Mouse (Mus musculus) MEL (cell line): ENCODE data around the gene Tyms.

Experiments
- CTCF ChIP-seq, 3 experiments: IDR thresholded peaks in 2 of 3; conservative IDR thresholded peaks in 1 of 3; 2 replicates each; pipeline ENCODE4 v1.5.1; 2011 to 2012; ENCODE audit warnings: low read length in 3 of 3, low read depth in 2 of 3, mild to moderate bottlenecking in 2 of 3, improper control_type of control experiment in 1 of 3, inconsistent platforms in 1 of 3, mixed read lengths in 1 of 3, moderate library complexity in 1 of 3; ENCODE audit not compliant: control insufficient read depth in 1 of 3, insufficient read depth in 1 of 3, poor library complexity in 1 of 3, severe bottlenecking in 1 of 3
- EP300 ChIP-seq, 2 experiments: IDR thresholded peaks; 2 replicates each; pipeline ENCODE4 v1.6.1; 2011; ENCODE audit warnings: improper control_type of control experiment in 2 of 2, low read length in 2 of 2, low read depth in 1 of 2, mild to moderate bottlenecking in 1 of 2
- ETS1 ChIP-seq: IDR thresholded peaks from 2 replicates; pipeline ENCODE4 v1.6.1; 2012; ENCODE audit warnings: low read depth, mild to moderate bottlenecking, inconsistent platforms, low read length, improper control_type of control experiment, moderate library complexity
- GATA1 ChIP-seq: IDR thresholded peaks from 2 replicates; pipeline ENCODE4 v1.6.1; 2011; ENCODE audit warnings: low read depth, low read length, improper control_type of control experiment
- HCFC1 ChIP-seq: IDR thresholded peaks from 2 replicates; pipeline ENCODE4 v1.6.1; 2012; ENCODE audit warnings: low read depth, mild to moderate bottlenecking, inconsistent platforms, low read length, improper control_type of control experiment, moderate library complexity
- MAFK ChIP-seq: IDR thresholded peaks from 2 replicates; pipeline ENCODE4 v1.6.1; 2011; ENCODE audit warnings: low read depth, mild to moderate bottlenecking, low read length, improper control_type of control experiment, borderline replicate concordance
- MYC ChIP-seq: IDR thresholded peaks from 2 replicates; pipeline ENCODE4 v1.6.1; 2011; ENCODE audit warnings: low read depth, mild to moderate bottlenecking, low read length, improper control_type of control experiment, moderate library complexity
- POLR2A ChIP-seq, 2 experiments: IDR thresholded peaks; 2 replicates each; pipeline ENCODE4 v1.6.1; 2011 to 2012; ENCODE audit warnings: low read length in 2 of 2, mild to moderate bottlenecking in 2 of 2, control low read depth in 1 of 2, improper control_type of control experiment in 1 of 2, low read depth in 1 of 2, moderate library complexity in 1 of 2; ENCODE audit not compliant: control insufficient read depth in 1 of 2, insufficient read depth in 1 of 2, poor library complexity in 1 of 2
- RAD21 ChIP-seq: IDR thresholded peaks from 2 replicates; pipeline ENCODE4 v1.6.1; 2011; ENCODE audit warnings: mild to moderate bottlenecking, low read depth, low read length, improper control_type of control experiment
- TBP ChIP-seq: IDR thresholded peaks from 2 replicates; pipeline ENCODE4 v1.8.0; 2011; ENCODE audit warnings: low read depth, low read length, improper control_type of control experiment
- TCF12 ChIP-seq: IDR thresholded peaks from 2 replicates; pipeline ENCODE4 v1.6.1; 2014; ENCODE audit warnings: low read depth, mild to moderate bottlenecking, inconsistent platforms, low read length, improper control_type of control experiment, moderate library complexity
- USF1 ChIP-seq: IDR thresholded peaks from 2 replicates; pipeline ENCODE4 v1.6.1; 2014; ENCODE audit warnings: low read depth, mild to moderate bottlenecking, inconsistent platforms, low read length, improper control_type of control experiment, moderate library complexity
- ZC3H11A ChIP-seq: IDR thresholded peaks from 2 replicates; pipeline ENCODE4 v1.6.1; 2012; ENCODE audit warnings: low read depth, mild to moderate bottlenecking, inconsistent platforms, low read length, improper control_type of control experiment

GRCm38 (mm10) chr5:30012726-30013503 lies 60.5 kb downstream of the Tyms start, which contains the start of gene Il6:
- TF ChIP-seq GATA1 (peak; percentile 72; the same call in 1 of the 2 replicates), MAFK (no peak), USF1 (no peak), MYC (peak; percentile 51; the same call in 1 of the 2 replicates), POLR2A (IDR thresholded peaks at IDR 0.05; ENCODE audit: control insufficient read depth in 1 of 2, insufficient read depth in 1 of 2, low read depth in 1 of 2, low read length in 2 of 2, poor library complexity in 1 of 2) (no peak), CTCF (IDR thresholded peaks at IDR 0.05 in 2 of 3, conservative IDR thresholded peaks at IDR 0.05 in 1 of 3; ENCODE audit: control insufficient read depth in 1 of 3, insufficient read depth in 1 of 3, low read depth in 2 of 3, low read length in 3 of 3, poor library complexity in 1 of 3, severe bottlenecking in 1 of 3) (peak; percentile 43 to 73 (median 44); a peak in 5 of 6 replicates), TCF12 (peak; percentile 85), ZC3H11A (peak; percentile 66), EP300 (IDR thresholded peaks at IDR 0.05; ENCODE audit: low read depth in 1 of 2, low read length in 2 of 2) (peak; percentile 81 to 93), RAD21 (peak; percentile 56), ETS1 (peak; percentile 80), TBP (0 out of 2 replicates have a peak, but pooled peaks have one; percentile 26), HCFC1 (peak; percentile 34; the same call in 1 of the 2 replicates)
